Mouse (Mus musculus) MEL (cell line): ENCODE results near the gene Dock9.

Experiments used
- CHD2 ChIP-seq: IDR thresholded peaks from 2 replicates; pipeline ENCODE4 v1.6.1; 2011; ENCODE audit warnings: low read length, improper control_type of control experiment
- CTCF ChIP-seq, 3 experiments: IDR thresholded peaks in 2 of 3; conservative IDR thresholded peaks in 1 of 3; 2 replicates each; pipeline ENCODE4 v1.5.1; 2011 to 2012; ENCODE audit warnings: low read length in 3 of 3, low read depth in 2 of 3, mild to moderate bottlenecking in 2 of 3, improper control_type of control experiment in 1 of 3, inconsistent platforms in 1 of 3, mixed read lengths in 1 of 3, moderate library complexity in 1 of 3; ENCODE audit not compliant: control insufficient read depth in 1 of 3, insufficient read depth in 1 of 3, poor library complexity in 1 of 3, severe bottlenecking in 1 of 3
- E2F4 ChIP-seq: IDR thresholded peaks from 2 replicates; pipeline ENCODE4 v1.6.1; 2011; ENCODE audit warnings: low read depth, low read length, improper control_type of control experiment, borderline replicate concordance
- MAX ChIP-seq: IDR thresholded peaks from 2 replicates; pipeline ENCODE4 v1.6.1; 2011; ENCODE audit warnings: low read length, improper control_type of control experiment
- POLR2AphosphoS5 ChIP-seq: IDR thresholded peaks from 2 replicates; pipeline ENCODE4 v1.6.1; 2012; ENCODE audit warnings: low read depth, borderline replicate concordance, mild to moderate bottlenecking, inconsistent platforms, low read length, moderate library complexity, mixed read lengths
- RAD21 ChIP-seq: IDR thresholded peaks from 2 replicates; pipeline ENCODE4 v1.6.1; 2011; ENCODE audit warnings: mild to moderate bottlenecking, low read depth, low read length, improper control_type of control experiment

GRCm38 (mm10) chr14:121754110-121754509, 43.5 kb downstream of the Dock9 start:
- no peak for TF ChIP-seq CTCF (IDR thresholded peaks at IDR 0.05 in 2 of 3, conservative IDR thresholded peaks at IDR 0.05 in 1 of 3; ENCODE audit: control insufficient read depth in 1 of 3, insufficient read depth in 1 of 3, low read depth in 2 of 3, low read length in 3 of 3, poor library complexity in 1 of 3, severe bottlenecking in 1 of 3)
- no peak for TF ChIP-seq POLR2AphosphoS5
- no peak for TF ChIP-seq MAX
- TF ChIP-seq CHD2, result no peak
- no peak for TF ChIP-seq E2F4
- TF ChIP-seq RAD21, result no peak
